ENCODE assay signal across 11 mouse cellular contexts in the genomic region with DNA sequence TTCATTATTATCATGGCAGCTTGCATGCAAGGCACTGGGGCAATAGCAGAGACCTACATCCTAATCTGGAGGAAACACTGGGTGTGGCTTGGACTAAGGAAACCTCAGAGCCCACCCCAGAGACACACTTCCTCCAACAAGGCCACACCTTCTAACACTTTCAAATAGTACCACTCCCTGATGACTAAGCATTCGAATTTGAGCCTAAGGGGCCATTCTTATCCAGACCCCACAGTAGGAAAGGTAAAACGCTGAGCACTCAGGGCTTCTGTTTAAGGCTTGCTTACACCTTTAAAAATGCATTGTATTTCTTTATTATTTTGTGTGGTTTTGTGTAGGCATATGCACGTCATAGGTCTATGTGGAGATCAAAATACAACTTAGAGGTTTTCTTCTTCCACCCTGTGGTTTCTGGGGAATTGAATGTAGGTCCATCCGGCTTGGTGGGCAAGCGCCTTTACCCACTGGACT.
A peak's percentile ranks its signal among the peaks of the same experiment; 100 is the strongest.
DNase-seq lines count a peak whose midpoint lies in the region; ATAC-seq and TF ChIP-seq lines count a peak whose summit lies in the region.
"Had no signal": no experiment of that assay in that cellular context is flagged by ENCODE, and none has a peak within 500 bp of the region (broad histone marks: within the 10 kb centered on the region; RNA-seq: fewer than 3 reads in every experiment).

No protein-coding gene starts in this region.

- DNase-seq in 3T3-L1 (ENCODE audit: low read depth, low spot score), result peak; percentile 37
- peak; percentile 73 for DNase-seq in lung, postnatal 25 days (ENCODE audit: low spot score)
- DNase-seq in cerebellum, adult 9-11 months, result no peak
- DNase-seq in layer of hippocampus, postnatal 10 days (ENCODE audit: low spot score in 2 of 2), result no peak
- DNase-seq in right cerebral cortex, adult 2 months (ENCODE audit: low spot score in 2 of 2), result no peak
- no peak for DNase-seq in forebrain, postnatal 0 days
- DNase-seq: adrenal gland, adult 8-10 months had no signal

- WGBS in forebrain, postnatal 0 days, result 92% methylated on average over 5 of the region's 5 CpGs

- H3K27me3 ChIP-seq in E14TG2a.4 (ENCODE audit: insufficient read depth, low read length), result no peaks in the 10 kb centered on the region
- no peaks in the 10 kb centered on the region for H3K27me3 ChIP-seq in erythroblast, embryonic 14.5 days (ENCODE audit: control insufficient read depth)
- H3K27me3 ChIP-seq in forebrain, postnatal 0 days (ENCODE audit: insufficient read depth, low read length), result no peaks in the 10 kb centered on the region
- H3K27me3 ChIP-seq: megakaryocyte, embryonic 14.5 days had no signal

- H3K4me1 ChIP-seq in E14TG2a.4 (replicated peaks; ENCODE audit: low read depth, low read length), result peaks cover 72% of the 10 kb centered on the region
- peaks cover 77% of the 10 kb centered on the region for H3K4me1 ChIP-seq in erythroblast, embryonic 14.5 days (ENCODE audit: control insufficient read depth)
- H3K4me1 ChIP-seq in forebrain, postnatal 0 days (ENCODE audit: insufficient read depth), result no peaks in the 10 kb centered on the region

- no peak overlapping the region for H3K4me2 ChIP-seq in forebrain, postnatal 0 days (ENCODE audit: low read depth)

- H3K36me3 ChIP-seq in E14TG2a.4 (ENCODE audit: insufficient read depth, low read length), result peaks cover 6% of the 10 kb centered on the region
- H3K36me3 ChIP-seq in erythroblast, embryonic 14.5 days (ENCODE audit: control insufficient read depth), result peaks cover 55% of the 10 kb centered on the region
- no peaks in the 10 kb centered on the region for H3K36me3 ChIP-seq in forebrain, postnatal 0 days (ENCODE audit: insufficient read depth)

- ATAC-seq in forebrain, postnatal 0 days, result no peak
- ATAC-seq: forebrain, embryonic 16.5 days had no signal

- no peak for TF ChIP-seq CTCF in E14TG2a.4 (conservative IDR thresholded peaks at IDR 0.05; ENCODE audit: low read length)
- no peak for TF ChIP-seq CTCF in forebrain, postnatal 0 days (IDR thresholded peaks at IDR 0.05; ENCODE audit: low read depth)

- no peak overlapping the region for H3K27ac ChIP-seq in forebrain, postnatal 0 days (ENCODE audit: low read depth, low read length)

- no peaks in the 10 kb centered on the region for H3K9me3 ChIP-seq in E14TG2a.4 (ENCODE audit: low read length)
- H3K9me3 ChIP-seq in erythroblast, embryonic 14.5 days (ENCODE audit: control insufficient read depth, low read length), result no peaks in the 10 kb centered on the region
- H3K9me3 ChIP-seq in forebrain, postnatal 0 days (ENCODE audit: low read length), result no peaks in the 10 kb centered on the region
- H3K9me3 ChIP-seq: megakaryocyte, embryonic 14.5 days had no signal

- no peak overlapping the region for H3K9ac ChIP-seq in forebrain, postnatal 0 days

- peak overlapping the region; percentile 39 for H3K4me3 ChIP-seq in E14TG2a.4 (replicated peaks; ENCODE audit: low read length)
- H3K4me3 ChIP-seq in erythroblast, embryonic 14.5 days (replicated peaks), result peak overlapping the region; percentile 29
- no peak overlapping the region for H3K4me3 ChIP-seq in forebrain, postnatal 0 days (ENCODE audit: low read depth, low read length)

Comparison
In these comparisons a context has a peak if more than half of its experiments do, and no peak if none do; other contexts are left out.
1. DNase-seq: peak in 3T3-L1 (single experiment) and lung, postnatal 25 days (single experiment); none in cerebellum, adult 9-11 months (single experiment), layer of hippocampus, postnatal 10 days (0 of 2), right cerebral cortex, adult 2 months (0 of 2) and forebrain, postnatal 0 days (single experiment).